Mouse (Mus musculus): Measurements from ENCODE around the gene Foxa1.

DNA sequence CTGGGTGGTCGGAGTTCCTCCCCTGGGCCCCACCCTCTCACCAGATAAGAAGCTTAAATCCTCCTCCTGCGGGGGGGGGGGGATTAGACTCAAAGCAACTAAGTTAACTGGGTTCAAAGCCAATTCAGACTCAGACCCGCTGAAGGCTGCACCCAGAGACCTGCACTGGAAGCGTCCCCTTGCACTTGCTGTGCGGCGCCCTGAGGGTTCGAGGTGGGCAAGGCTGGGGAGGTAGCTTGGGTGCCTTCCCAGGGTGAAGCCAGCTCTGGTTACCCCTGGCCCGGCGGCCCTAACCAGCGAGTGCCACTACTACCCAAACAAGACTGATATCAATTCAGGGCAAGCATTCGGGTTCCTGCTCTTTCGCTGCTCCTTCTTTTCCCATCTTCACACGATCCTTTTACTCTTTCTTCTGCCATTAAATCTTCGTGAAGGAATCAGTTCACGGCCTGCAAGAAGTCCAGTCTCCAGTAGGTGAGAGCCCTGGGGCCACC lies 3.0 kb upstream of the Foxa1 start:
- TF ChIP-seq CTCF (IDR thresholded peaks at IDR 0.05; ENCODE audit: extremely low read depth, insufficient read length, insufficient replicate concordance, low read depth, low read length): no peak
- no peak for TF ChIP-seq POLR2A (IDR thresholded peaks at IDR 0.05; ENCODE audit: low read depth, low read length)
